Mouse (Mus musculus) embryo, embryonic 10 days (tissue): ENCODE measurements at regions not wholly inside any gene's neighbourhood (a gene's known extent, or its start where the extent isn't known, plus 50 kb on each side); places are given as distances from the start of the nearest gene placed in this dataset.

Source experiments
- DNase-seq: peaks from one replicate; pipeline ENCODE4 v3.0.0-alpha.2; 2015; ENCODE audit warnings: low spot score

DNA sequence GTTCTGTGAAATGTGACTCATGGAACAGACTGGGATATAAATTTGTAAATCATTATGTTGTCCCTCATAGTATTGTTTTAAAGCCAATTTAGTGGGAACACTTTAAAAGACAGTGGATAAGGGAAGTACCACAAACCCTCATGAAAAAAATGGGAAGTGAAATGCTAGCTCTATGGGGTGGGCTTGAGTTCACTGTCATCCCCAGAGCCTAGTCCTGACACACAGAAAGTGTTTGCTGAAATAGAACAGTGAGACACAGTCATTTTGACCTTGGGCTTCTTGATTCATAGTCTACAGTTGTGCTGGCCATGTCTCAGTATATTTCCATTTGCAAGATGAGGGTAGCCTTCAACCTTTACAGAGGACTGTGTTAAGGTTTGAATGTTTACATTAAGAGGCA, 166.8 kb upstream of the Fggy start:
- DNase-seq: no peak

DNA sequence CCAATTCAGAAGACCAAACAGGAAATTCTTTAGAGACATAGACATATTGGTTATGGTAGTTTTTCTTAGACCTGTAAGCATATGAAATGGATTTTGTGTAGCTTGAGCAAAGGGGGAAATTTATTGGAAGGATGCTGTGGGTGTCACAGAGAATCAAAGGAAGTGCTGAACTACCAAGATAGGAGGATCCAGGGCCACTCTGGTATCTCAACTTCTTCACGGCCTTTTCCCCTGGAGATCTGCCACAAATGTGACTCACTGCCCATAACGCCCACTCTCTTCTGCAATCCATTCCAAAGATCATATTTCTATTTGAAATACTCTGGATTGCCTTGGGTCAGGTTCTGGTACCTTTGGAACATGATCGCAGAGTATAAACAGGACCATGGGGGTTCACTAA, 161.6 kb upstream of the Fggy start:
- no peak for DNase-seq

DNA sequence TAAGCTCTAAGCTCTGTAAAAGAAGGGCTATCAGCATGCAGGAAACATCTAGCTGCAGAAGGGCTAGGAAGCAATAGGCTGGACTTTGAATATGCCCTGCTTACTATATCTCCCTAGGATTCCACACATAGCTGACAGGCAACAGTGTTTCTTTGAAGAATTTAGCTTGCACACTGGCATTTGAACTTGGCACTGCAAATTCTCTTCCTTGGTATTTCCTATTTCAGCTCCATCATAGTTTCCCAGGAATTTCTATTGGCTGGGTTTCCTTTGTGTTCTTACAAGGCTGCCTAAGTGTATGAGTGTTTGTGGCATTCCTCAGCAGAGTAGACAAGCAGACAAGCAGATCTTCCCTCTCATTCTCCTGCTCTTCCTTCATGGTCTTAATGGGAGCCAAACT, 159.0 kb upstream of the Fggy start:
- DNase-seq: no peak

DNA sequence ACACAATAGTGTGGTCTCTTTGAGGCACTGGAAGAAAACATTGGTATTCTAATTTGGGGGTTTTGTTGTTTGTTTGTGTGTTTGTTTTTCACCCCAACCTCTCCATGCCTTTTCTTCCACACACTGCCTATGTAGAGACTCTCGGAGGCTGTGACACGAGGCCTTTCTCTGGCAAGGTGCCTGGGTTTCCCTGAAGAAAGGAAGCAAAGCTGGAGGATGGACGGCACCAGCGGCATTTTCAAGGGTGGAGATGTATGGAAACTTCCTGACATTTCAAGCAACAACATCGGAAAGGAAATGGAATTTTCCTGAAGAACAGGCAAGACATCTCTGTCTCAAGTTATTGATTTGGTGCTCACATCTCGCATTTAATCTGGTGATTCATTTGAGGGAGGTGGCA, 155.0 kb upstream of the Fggy start:
- no peak for DNase-seq

DNA sequence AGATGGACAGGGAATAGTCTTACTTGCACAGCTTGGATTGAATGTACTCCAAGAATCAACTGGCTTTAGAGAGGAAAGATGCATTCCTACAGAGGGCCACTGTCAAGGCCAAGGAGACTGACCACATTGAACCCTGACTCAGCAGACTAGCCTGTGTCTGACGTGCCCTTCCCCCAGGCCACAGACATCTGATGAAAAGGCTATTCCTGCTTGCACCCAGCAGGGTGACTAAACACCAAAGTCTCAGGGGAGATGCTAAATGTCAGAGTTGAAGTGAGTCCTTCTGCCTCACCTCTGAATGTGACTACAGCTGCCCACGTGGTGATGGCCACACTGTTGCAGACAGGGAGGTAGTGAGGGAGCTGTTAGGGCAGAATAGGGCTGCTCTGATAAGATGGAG, 140.2 kb upstream of the Fggy start:
- no peak for DNase-seq

DNA sequence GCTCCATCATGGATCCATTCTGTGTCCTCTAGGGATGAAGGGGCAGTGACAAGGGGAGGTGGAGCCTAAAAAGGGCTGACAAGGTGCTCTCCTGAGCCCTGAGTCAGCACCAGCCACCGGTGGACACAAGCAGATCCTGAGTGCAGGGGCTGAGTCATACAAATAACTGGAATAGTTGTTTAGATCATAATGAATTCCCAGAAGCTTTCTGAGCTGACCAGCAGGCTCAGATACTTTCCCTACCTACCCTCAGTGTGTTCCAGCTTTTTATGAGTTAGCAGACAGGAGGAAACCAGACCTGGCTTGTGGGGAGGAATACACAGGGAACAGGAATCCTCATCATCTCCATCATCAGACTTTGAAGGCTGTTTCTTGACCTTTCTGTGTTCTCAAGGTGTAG, 130.7 kb upstream of the Fggy start:
- no peak for DNase-seq

DNA sequence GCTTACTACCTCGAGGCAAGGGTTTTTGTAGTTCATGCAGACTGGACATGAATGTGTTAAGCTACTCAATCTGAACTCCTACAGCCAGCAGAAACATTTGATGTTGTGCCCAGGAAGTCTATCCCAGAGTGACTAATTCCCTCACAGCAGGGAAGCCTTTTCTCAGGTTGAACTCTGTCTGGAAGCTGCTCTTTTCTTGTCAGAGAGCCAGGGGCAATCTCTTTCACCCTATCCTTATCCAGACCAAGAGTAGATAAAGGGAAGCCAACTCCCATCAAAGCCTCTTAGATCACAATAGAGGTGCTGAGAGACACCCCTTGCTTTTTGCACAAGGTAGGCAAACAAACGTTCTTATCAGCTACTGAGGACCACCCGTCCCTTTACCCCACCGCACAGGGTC, 122.8 kb upstream of the Fggy start:
- no peak for DNase-seq

DNA sequence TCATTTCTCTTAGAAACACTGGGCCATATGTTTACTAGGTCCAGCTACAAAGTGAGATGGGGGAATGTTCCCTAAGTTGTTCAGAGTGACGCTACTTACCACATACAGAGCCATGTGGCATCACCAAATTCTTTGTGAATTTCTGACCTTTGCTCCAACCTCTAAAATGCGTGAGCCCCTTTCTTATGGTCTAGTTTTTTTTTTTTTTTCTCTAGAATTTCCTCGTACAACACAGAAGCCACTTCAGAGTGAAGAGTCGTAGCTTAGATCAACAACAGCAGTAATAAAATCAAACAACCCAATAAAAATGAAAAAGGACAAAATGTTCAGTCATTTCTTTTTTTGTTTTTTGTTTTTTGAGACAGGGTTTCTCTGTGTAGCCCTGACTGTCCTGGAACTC, 122.2 kb upstream of the Fggy start:
- no peak for DNase-seq

DNA sequence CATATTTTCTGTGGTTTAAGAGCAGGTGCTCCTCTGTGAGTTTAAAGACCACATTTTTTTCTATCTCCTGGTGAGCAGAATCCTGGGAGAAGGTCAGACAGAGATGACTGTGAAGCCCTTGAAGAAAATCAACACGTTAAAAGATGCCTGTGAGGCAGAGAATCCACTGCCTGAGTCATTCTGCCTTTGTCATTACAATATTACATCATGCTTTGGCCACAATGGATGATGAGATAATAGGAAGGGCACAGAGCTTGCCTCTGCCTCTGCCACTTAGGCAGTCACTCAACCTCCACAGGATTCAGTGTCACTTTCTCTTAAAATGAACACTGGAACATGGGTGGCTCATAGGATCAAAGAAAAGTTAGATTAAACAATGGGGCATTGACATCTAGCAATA, 117.5 kb upstream of the Fggy start:
- DNase-seq: no peak

DNA sequence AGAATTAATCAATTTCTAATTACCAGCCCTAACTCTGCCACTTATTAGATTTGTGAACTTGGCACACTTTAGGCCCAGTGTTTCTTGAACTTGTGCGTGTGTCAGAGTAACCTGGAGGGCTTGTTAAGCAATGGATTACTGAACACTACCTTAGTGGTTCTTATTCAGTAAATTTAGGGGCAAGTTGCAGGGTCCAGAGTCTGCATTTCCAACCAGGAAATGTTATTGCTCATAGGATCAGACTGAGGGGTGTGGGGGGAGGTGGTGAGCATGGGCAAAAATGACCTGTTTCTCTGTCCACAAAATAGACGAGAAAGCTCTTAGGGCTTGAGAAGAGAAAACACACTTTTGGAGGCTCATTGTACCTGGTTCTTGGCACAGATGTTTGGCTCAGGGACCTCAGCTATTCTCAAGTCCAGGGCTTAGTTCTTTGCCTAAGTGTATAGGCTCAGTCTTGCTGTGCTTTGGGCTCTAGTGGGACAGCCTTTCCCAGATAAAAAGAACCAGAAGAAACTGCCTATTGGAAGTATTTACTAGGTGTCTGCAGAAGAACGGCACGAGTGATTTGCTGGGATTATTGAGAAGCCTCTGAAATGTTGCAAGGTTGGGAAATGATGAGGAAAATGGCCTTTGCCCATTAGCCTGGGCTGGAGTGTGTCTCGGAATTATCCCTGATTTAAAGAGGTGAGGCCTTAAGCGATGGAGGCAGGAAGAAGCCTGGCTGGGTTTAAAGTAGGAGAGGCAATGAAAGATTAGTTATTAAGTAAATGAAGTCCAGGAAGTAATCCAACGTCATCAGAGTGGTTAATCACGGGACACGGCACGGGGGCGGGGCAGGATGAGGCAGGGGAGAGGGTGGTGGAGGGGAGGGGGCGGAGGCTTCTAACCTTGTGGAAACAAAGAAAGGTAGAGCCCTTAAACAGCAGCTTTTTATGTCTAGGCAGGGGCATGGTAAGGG, 113.2 kb upstream of the Fggy start:
- no peak for DNase-seq

DNA sequence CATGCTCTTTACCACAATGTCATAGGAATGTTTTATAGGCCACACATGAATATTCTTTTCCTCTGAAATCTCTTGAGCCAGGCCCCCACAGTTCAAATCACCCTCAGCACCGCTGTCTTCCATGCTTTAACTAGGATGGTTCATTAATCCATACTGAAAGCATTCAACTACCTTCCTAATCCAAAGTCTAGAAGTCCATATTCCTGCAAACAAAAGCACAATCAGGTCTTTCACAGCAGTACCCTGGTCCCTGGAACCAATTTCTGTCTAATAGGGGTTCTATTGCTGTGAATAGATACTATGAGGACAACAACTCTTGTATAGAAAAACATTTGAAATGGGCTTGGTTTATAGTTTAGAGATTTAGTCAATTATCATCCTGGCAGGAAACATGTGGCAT, 107.0 kb upstream of the Fggy start:
- no peak for DNase-seq

DNA sequence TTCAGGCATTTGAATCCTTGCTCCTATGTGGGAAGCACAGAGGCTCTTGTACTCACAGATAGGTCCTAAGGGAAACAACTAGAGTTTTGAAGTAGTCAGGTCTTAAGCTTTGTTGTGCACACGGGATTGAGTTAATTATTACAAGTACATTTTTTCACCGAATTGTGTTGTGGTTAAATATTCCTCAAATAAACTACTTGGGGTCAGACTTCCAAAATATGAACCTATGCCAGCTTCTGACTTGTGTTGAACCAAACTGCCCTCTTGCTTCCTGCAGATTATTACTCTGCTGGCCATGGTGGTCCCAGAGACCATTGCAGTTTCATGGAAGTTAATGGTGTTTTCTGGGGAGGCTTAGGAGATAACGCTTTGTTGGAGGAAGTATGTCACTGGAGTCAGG, 105.5 kb upstream of the Fggy start:
- no peak for DNase-seq

DNA sequence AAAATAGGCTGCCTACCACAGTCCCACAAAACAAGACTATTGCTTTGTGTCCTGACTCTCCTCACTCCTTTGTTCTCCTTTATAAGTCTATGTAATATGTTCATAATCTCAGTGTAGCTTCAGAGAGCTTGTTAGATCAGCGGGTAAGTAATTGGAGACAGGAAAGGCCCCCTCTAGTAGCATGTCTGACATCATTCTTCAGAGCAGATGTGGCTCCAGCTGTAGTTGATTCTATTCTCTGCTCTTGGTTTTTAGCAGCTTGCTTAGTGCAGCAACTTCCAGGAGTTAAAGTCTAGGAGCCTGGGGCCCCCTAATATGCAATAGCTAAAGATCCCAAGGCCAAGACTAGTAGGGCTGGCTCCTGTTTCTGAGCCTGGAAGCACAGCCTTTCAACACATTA, 101.0 kb upstream of the Fggy start:
- DNase-seq: no peak

DNA sequence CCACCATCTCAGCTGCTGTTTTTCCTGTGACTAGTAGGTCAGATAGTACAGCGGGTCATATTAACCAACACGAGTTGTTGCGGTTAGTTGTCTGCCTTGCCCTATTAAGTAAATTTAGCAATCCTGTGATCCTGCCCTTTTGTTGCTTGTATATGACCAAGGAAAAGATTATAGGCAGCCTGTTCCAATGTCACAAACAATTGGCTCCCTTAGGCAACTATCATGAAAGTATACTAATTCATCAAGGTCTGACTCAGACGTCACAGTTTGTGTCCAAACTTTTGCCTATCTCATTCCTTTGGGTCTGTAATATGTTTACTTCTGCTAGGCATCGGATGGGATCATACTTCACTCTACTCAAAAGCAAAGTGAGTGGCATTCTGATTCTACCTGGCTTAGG, 100.4 kb upstream of the Fggy start:
- no peak for DNase-seq

DNA sequence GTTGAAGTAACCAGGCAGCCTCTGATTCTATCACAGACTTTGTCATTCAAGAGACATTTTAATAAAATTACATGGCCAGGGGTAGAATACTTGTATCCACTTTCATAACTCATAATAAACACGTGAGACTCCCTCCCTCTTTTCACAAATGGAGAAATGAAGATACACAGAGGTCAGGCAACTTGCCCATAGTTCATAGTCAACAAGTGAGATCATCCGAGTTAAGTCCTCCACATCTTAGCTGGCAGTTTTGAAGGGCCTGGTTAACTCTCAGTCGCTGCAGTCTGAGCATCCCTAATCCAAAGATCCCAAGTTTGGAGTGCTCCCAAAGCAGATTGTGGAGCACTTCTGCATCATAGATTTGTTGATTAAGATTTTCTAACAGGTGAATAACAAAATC, 94.8 kb upstream of the Fggy start:
- no peak for DNase-seq

DNA sequence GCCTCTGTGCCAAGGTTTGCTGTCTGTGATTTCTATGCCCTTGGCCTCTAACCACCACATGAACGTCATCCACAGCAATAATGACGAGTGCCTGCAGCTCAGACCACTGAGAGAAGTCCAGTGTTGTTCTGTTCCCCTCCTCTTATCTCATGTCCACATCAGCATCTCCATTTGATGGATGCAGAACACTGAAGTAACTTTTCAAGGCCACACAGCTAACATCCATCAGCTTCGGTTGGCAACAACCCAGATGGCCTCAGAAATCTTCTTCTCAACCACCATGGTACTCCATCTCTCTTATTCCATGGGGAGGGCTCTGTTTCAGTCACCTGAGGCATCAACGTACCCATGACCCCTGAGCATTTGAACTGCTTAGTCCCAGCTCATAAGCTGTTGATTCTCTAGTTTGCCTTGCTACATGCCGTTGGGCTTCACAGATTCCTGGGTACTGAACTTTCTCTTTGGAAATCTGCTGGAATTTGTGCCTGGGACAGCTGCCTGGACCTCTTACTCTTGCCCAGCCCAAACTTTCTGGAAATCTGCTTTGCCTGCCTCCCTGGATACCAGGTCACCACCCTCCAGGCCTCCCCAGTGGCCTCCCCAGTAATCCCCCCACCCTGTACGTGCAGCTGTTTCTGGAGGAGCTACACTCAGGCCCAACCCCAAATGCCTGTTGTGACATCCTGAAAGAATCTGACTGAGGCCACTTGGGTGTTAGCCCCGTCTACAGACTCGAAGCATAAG, 94.1 kb upstream of the Fggy start:
- DNase-seq: no peak

DNA sequence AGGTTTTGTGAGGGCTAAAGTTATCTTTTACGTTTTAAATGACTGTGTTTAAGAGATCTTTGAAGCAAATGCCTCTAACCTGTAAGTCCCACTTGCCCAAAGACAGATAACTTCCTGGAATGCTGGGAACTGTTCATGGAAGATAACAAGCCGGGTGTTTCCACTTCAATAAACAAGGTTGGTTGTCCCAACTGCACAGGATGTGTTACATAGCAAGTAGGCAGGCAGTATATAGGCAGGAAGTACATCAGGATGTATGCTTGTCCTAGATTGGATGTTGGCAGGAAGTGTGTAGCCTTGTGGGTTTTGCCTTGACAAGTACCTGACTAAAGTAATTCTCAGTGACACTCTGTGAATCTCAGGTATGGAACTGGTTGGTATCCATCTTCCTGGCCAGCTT, 90.7 kb upstream of the Fggy start:
- DNase-seq: no peak

DNA sequence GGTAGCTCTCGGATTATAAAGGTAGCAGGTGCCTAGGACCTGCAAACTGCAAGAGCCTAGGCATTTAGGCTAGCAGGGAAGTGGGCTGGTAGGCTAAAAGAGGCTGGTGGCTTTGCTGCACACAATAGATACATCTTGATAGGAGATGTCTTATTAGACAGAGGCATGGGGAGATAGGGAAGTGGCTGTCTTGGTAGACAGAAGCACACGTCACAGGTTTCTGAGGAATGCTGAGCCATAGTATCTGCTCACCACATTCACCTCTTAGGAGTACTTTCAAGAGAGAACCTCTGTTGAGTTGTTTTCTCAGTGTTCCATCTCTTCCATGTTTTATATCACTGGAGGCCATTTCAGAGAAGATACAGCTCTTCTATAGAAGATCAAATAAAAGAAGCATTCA, 89.8 kb upstream of the Fggy start:
- no peak for DNase-seq

DNA sequence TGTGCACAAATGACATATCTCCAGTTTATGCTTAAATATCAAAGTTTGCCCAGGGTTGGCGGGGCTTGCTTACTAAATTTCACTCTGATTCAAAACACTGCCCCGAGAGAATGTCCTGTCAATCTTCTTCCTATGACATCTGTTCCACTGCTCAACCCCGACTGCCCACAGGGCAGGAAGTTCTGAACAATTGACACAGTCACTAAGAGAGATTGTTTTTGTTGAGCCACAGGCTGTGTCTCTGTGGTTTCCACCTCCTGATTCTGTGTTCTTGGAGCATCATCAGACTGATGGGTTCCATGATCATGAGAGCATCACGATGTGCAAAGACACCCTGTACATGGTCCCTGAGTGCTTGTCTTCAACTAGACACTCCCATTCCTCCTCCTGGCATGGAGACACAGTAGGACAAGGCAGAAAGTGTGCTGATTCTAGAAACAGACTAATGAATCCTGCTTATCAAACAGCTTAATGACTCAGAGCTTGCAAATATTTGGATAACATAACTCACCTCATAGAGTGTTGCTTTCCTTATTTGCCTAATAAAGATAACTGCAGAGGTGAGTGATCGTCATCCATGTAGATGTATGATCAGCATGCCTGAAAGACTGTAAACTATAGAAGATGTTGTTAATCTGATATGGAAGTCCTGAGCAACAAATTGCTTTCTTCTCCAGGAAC, 82.4 kb upstream of the Fggy start:
- DNase-seq: no peak

DNA sequence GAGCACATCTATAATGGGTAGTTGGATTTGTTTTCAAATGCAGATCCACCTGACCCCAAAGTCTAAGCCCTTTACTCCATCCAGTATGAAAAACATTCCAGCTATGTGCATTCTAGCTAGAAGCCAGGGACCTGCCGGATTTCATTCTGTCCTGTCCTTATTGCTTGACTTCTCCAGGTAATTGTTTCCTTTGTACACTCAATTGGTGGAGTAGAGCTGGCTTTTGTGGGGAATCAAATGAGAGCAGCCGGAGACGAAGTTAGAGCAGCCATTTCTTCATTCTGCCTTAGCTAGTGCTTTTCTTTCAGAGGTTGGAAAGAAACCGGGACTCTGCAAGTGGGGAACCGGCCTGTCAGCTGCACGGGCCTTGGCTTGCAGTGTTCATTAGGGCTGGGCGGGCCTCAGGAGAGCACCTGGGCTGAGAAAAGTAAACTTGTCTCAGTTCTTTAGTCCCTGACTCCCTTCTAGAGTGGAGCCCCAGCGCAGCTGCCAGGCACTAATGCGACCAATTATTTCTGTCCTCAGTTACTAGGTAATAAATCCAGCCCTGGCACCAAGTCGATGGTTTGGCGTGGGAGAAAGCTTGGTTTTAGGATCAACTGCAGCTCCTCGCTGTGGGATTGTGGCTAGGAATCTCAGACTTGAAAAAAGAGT, 81.1 kb upstream of the Fggy start:
- no peak for DNase-seq

DNA sequence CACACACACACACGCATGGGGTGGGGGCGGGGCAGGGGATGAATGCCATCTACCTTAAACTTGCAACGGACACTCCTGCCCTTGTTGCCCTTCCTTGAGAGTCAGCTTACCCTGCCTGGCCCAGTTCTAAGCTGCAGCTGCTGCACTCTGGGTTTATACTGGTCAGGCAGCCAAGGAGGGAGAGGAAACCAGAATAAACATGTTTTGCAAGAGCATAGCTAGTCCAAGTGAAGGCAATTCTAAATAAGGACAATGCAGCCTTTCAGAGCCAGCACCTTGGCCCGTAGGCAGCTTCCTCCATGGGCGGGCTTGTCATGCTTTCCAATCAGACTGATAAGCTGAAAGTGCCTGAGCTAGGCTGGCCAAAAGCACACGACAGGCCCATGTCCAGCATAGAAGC, 73.7 kb upstream of the Fggy start:
- no peak for DNase-seq

DNA sequence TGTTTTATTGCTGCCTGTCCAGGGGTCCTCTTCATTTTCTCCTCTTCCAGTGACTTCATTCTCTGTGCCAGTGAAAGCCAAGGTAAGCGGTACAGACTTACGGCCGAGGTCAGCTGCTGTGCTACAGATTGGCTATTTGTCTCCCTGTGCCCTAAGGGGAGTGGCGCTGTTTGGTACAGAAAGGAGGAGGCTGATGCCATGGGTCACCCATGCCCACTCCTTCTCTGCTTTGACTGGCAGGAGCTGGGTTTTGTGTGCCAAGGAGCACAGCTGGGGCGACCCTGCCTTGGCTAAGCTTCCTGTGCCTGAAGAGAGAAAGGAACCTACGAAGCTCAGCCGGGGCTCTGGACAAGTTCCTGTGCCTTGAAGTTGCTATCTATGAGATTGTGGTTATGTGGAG, 70.0 kb upstream of the Fggy start:
- no peak for DNase-seq

DNA sequence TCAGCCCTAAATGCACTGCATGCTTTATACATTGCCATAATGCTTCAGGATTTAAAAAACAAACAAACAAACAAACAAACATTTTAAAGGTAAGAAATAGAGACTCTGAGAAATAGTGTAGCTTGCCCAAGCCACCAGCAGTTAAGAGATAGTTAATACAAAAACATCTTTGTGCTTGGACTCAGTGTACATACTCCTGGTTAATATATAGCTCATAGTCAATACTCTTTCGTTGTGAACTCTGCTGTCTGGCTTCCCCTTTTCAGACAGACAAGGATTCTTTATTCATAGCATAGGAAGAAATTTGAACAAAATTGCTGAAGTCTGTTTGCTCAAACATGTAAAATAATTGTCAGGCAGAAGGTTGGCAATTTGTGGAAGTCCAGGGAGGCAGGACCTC, 69.3 kb upstream of the Fggy start:
- DNase-seq: no peak
